Mouse (Mus musculus): ENCODE data around the gene Lemd1.

GRCm38 (mm10) chr1:132206828-132207227 lies 15.6 kb downstream of the Lemd1 start:
- no peak for TF ChIP-seq CTCF (IDR thresholded peaks at IDR 0.05)
- TF ChIP-seq POLR2A (IDR thresholded peaks at IDR 0.05; ENCODE audit: insufficient read depth, low read depth, low read length) = no peak
